Mouse (Mus musculus) ovary, adult 18-20 months (tissue): ENCODE measurements around the gene Phf19.

Experiments
- DNase-seq: peaks from one replicate; pipeline ENCODE4 v3.0.0; 2022; ENCODE audit warnings: low spot score, mixed read lengths

Phf19 gene

DNA sequence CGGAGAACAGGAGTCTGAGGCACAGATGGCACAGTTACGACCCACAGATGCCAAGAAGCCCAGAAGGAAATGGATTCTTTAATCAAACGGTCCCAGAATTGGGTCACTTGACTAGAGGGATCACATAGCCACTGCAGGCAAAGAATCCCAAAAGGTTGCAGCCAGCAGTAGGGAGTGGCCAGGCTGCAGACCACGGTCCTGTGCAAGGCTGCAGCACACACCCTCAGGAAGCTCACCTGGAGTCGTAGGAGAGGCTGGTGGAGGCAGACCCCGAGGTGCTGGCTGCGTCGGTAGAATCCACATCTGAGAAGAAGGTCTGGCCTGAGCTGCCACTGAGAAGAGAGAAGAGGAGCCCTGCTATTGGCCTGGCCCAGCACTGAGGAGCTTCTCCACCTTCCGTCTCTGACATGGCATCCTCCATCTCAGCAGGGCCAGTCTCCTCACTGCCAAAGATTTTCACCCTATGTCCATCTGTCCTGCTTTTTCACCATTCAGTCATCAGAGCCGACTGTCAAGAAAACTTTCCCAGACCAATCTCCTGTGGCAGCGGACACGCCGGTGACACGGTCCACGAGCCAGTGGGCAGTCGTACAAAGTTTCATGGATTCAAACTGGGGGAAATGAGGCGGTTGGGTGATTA lies 16.9 kb downstream of the Phf19 start:
- DNase-seq, result no peak

DNA sequence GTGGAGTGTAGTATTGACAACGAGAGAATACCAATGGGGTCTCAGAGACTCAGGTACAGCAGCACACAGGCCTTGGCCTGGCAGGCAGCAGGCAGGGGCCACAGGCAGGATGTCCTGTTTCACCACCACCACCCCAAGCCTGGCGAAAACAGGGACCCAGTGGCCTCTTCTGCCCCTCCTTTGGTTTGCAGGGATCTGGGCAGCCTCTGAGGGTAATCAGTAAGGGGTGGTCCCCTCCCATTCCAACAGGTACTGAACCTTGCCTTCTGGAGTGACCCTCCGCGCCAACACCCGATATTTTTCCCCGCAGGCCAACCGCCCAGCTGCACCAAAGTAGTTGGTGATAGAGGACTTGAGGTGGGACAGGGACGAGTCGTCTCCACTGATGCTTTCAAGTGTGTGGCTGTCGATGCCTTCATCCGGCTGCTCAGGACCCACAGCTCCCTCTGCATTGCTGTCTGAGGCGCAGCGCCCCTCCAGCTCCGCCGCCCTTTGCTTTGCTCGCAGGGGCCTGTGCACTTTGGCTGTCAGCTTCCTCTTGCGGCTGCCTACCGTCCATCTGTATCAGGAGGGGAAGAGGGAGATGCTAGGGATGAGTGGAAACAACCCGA lies 18.2 kb downstream of the Phf19 start:
- no peak for DNase-seq

DNA sequence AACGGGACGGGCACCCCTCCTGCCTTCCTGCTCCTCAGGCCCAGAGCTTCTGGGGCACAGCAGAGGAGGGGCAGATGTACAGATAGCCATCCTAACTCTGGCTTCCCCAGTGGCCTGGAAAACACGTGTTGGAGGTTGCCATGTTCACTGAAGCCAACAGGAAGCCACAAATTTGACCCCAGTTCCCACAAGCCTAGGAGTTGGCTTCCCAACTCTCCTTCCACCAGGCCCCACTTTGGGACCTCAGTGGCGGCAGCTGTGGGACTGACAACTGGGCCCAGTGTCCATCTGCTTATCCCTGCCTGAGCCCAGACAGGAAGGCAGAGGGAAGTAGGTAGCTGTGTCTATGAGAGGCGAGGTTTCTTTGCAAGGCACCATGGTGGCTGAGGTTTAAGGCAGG lies 19.9 kb downstream of the Phf19 start:
- no peak for DNase-seq

DNA sequence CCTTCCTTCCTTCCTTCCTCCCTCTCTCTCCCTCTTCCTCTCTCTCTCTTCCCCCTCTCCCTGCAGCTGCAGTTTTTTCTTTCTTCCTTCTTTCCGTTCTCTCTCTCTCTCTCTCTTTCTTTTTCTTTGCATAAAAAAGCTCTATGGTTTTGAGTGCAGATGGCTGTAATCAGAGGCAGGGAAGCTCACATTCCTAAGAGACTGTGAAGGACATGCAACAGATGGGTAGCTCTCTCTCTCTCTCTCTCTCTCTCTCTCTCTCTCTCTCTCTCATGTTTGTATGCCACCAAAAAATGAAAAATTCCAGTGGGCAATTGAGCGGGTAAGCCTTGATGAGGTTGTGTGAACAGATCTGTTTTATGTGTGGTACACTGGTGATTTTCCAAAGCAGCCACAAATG lies 29.6 kb downstream of the Phf19 start:
- no peak for DNase-seq

DNA sequence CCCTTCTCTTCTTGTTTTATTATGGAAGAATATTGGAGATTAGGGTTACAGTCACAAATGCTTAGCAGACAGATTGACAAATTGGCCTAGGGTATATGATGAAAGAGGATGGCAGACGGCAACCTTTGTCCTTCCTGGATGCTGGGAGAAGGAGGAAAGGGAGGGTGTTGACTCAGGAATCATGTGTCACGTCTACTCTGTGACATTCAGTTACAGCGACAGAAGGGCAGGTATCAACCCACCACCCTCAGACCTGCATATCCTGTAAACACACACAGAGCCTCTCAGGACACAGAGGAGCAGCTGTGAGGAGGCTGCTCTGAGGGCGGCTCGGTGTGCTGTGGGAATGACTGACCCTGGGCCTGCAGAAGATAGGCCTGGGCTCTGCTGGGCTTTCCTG lies 30.6 kb downstream of the Phf19 start:
- no peak for DNase-seq

DNA sequence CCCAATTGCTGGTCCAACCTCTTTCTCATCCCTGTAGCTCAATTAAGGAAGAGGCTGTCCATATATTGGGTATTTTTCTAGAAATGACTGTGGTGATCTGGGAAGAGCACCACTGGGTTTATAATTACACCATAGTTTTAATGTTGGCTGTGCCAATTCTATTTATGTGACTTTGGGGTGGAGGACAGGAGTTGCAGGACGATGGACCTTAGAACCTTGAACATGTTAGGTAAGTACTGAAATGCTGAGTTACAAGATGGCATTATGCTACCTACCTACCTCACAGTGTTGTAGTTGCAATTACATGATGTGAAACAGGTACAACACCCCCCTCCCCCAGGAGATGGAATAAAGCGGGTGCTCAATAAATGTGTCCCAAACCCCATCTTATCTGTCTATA lies 31.1 kb downstream of the Phf19 start:
- no peak for DNase-seq

DNA sequence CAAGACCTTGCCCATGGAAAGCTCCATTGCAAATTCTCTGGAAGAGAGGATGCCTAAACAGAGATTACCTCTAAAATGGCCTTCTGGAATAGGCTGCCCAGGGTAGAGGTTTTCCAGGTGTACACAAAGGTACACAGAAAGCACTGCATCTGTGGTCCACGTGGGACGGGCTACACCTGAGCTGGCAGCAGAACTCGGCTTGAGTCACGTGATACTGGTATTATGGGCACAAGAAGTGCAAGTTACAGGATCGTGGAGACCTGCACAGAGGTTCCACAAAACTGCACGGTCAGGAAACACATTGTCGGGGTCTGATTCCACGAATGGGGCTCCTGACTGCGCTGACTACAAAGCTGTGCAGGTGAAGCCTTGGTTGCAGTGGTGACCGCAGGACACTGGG lies 33.8 kb downstream of the Phf19 start:
- DNase-seq, result no peak

DNA sequence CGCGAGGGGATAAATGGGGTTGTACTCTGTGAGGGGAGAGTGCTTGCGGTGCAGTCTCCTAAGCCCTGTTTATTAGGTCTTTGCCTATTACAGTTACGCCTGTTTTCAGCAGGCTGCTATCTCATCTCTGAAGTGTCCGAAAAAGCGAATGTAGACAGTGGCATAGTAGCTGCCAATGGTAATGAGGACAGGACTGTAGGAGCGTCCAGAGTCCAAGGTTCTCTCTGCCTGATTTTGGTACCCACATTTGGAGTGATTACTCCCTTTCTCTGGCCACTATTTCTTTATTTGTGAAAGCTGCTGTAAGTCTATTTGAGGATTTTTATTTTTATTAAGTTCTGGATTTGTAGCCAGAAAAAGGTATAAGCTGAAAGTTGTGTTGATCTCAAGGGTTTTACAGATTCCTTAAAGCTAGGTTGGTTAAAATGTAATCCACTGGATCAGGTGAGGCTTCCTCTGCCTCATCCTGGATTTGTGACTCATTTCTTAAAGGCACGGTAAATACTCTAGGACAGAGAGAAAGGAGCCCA lies 38.9 kb downstream of the Phf19 start, which contains the start of gene Psmd5:
TSS of gene Psmd5 (minus strand) at position 153 of the 530 bp plus-strand sequence.
- no peak for DNase-seq

DNA sequence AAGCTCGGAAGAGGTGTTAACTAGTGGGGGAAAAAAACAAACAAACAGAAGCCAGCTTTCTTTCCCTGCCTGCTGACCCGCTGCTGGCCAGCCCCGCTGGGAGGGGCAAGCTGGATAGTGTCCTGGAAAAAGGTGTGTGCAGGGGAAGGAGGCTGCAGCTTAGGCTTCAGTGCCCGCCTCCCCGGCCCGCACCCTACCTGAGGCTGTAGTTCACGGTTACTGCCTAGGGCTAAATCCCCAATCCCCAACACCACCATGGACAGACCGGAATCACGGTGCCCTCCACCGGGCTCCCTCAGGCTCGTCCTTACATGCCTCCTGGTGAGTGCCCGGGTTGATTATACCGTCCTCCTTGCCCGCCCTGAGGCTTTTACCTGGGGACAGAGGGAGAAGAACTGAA lies 39.6 kb downstream of the Phf19 start, which contains the start of gene Cutal:
TSS of gene Cutal (plus strand) at position 126 of the 400 bp plus-strand sequence.
- no peak for DNase-seq

DNA sequence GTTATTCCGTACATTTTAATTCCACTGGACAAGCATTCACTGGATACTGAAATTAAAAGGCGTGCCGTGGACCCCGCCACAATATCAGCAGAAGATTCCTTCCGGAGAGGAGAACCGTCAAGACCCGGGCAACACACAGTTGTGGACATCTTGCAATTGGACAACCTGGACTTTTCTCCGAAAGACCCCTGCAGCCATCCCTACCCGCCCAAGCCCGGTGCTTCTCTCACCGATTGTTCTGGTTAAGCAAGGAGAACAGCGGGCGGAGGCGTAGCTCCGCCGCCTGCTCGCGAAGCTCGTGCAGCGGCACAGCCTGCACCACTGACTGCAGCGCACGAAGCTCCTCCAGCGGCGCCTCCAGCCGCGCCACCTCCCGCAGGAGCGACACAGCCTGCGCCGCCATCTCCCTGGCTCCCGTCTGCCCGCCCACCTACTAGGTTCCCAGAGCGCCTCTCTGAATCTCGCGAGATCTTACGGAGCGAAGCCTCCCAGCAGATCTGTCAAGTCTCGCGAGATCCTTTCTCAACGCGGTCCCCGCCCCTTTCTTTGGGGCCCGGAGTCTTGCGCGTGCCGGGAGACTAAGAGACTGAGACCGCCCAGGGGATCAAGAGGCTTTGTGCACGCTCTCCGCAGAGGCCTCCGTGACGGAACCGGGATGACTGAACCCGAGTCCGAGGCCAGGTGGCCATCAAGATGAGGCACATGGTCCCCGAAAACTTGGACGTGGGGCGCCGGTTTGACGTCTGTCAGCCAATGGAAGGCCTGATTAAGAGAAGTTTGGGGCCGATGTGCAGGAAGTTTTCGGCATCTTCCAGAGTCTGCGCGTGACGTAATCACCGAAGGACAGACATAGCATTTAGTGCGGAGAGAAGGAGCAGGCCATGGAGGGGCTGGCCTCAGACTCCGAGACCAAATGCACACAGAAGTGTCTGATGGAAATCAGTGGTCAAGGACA lies 43.0 kb downstream of the Phf19 start:
- peak; percentile 94 for DNase-seq

DNA sequence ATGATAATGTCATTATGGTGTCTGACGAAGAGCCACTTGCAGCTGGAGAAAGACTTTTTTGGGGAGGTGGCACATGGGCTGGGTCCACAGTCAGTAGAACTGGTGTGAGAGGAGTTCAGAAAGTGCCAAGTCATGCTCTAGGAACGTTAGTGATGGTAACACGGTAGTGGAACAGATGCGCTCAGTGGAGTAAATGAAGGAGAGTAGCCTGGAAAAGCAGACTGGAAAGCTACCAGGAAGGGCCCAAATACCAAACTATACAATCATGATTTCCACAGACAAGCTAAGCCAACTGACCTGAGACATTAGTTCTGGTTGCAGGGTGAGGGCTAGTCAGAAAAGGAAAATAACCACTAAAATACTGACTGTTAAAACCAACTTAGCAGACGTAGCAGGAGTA lies 44.1 kb downstream of the Phf19 start:
- no peak for DNase-seq

DNA sequence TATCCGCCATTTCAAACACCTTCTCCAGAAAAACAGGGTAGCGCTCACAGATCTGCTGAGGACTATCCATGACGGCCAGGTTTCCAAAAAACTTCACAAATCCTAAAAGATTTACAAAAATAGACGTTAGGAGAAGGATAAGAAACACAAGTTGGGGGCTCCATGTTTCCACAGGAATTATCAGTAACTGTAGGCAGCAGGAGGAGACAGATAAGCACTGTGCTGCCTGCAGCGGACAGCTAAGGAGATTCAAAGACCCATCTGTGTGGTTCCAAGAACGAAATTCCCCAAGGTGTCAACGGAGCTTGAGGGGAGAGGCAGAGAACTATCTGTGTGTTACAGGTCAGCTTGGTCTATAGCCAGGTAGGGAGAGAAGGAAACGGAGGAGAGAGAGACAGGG lies 56.1 kb downstream of the Phf19 start:
- DNase-seq, result no peak

DNA sequence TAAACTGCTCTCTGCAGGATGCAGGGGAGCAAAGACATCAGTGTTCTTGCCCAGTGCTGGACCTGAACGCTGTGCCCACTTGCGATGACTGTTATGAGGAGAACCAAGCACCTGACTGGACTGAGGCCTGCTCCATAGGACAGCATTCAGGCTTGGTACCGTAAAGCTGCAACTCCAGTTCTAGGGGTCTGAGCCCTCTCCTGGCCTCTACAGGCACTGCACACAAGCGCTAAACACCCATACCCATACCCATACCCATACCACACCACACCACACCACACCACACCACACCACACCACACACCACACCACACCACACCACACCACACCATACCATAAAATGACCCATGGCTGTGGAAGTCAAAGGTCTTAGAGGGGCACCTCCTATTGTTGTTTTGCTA lies 58.6 kb downstream of the Phf19 start:
- DNase-seq, result no peak

DNA sequence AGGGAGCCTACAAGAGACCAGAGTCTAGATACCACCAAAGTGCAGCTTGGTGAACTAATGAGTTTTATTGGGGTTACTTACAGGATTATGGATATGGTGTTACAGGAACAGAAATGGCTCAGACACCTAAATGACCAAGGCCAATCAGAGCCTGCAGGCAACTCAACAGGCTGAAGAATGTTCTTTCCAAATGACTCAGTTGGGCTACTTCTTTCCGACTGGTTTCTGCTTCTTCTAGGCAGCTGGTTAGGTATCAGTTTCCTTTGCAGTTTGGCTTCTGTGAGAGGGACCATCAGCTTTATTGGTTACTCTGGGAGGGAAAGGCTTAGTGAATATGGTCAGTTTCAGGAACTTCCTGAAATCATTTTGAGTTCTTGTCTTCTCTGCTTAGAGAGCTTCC lies 66.1 kb downstream of the Phf19 start:
- no peak for DNase-seq
